Comparison of ENCODE assay signal across 8 mouse cellular contexts in the genomic region with DNA sequence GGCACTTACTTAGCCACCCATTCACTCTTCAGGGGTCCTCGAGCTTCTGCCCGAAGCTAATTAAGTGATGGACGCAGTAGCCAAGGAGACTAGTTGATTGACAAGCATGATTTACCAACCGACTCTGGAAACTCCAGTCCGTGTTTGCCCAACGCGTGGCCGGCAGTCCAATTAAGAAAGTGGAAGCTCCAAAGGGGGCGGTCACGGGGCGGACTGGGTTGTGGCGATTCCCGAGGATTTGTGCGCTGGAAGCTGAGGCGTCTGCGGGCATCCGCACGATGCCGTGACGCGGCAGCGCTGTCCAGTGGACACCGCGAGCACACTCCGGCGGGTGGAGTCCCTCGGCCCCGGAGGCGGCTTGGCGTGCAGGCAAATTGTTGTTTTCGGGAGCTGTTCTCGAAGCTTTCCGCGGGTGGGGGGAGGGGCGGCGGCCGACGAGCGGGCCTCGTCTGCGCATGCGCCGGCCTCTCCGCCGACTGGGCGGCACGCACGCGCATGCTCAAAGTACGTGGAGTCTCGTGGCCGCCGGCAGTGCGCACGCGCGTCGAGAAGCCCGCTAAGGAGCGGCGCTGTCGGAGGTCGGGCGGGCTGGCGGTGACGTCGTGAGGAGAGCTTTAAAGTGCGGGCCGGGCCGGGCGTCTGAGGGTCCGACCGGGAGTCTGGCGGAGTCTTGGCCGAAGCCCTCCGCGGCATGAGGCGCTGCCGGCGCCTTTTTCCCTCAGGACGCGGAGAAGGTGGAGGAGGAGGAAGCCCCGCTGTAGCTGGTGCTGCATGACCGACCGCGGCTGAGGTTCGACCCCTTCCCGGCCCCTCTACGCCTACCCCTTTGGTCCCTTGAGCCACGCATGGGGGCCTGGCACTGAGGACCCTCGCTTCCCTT. TPM values are rescaled to one million over a fixed set of nuclear protein-coding genes. Genes with fewer than 3 reads are reported as not detected.
DNase-seq lines count a peak whose midpoint lies in the region; ATAC-seq lines count a peak whose summit lies in the region.

No protein-coding gene starts in this region.

- no peaks in the 10 kb centered on the region for H3K9me3 ChIP-seq in hindbrain, embryonic 16.5 days (ENCODE audit: control insufficient read depth, low read length)

- under 1% methylated on average over 87 of the region's 91 CpGs for WGBS in hindbrain, embryonic 16.5 days
- WGBS in macrophage (ENCODE audit: missing documents): under 1% methylated on average over 89 of the region's 91 CpGs

- DNase-seq in WW6 (ENCODE audit: low read depth, low spot score): peak; percentile 95
- DNase-seq in cerebellum, postnatal 4 days (ENCODE audit: low spot score in 2 of 2): peak; percentile 79 to 95
- peak; percentile 97 for DNase-seq in gastrocnemius, adult 18-20 months (ENCODE audit: low spot score)
- peak; percentile 92 to 97 for DNase-seq in left cerebral cortex, adult 18-20 months (ENCODE audit: low spot score in 2 of 2)
- DNase-seq in right cerebral cortex, adult 18-20 months: peak; percentile 97
- peak; percentile 87 for DNase-seq in urinary bladder, postnatal 10 days (ENCODE audit: low spot score)

- no peaks in the 10 kb centered on the region for H3K36me3 ChIP-seq in hindbrain, embryonic 16.5 days (ENCODE audit: control insufficient read depth, insufficient read depth, low read length)
- no peaks in the 10 kb centered on the region for H3K36me3 ChIP-seq in macrophage (ENCODE audit: inconsistent target)

- H3K4me2 ChIP-seq in hindbrain, embryonic 16.5 days (ENCODE audit: low read length): peak overlapping the region; percentile 86

- peak overlapping the region; percentile 88 for H3K9ac ChIP-seq in hindbrain, embryonic 16.5 days (ENCODE audit: low read depth, low read length)

- H3K4me1 ChIP-seq in hindbrain, embryonic 16.5 days (ENCODE audit: control insufficient read depth, insufficient read depth, low read depth, low read length): peaks cover 37% of the 10 kb centered on the region

- H3K27ac ChIP-seq in hindbrain, embryonic 16.5 days (ENCODE audit: low read depth, low read length): peak overlapping the region; percentile 98
- H3K27ac ChIP-seq in macrophage: peak overlapping the region; percentile 93

- H3K4me3 ChIP-seq in hindbrain, embryonic 16.5 days (ENCODE audit: low read length): peak overlapping the region; percentile 61
- H3K4me3 ChIP-seq in macrophage (ENCODE audit: inconsistent target): peak overlapping the region; percentile 79

- peak; percentile 93 for ATAC-seq in hindbrain, embryonic 16.5 days

- H3K79me2 ChIP-seq in macrophage (ENCODE audit: inconsistent target): peaks cover 48% of the 10 kb centered on the region

- H3K27me3 ChIP-seq in hindbrain, embryonic 16.5 days (replicated peaks; ENCODE audit: control insufficient read depth, insufficient read depth, low read length): no peaks in the 10 kb centered on the region

RNA-seq across cellular contexts. Expression of gene Alkbh5, which starts 1.5 kb away (rescaled TPM):
- total RNA-seq in gastrocnemius, adult 18-20 months (2021): 100 to 1,000 TPM; 125 to 130 TPM
- 16.5 and 20.2 TPM in 2 replicates for polyA plus RNA-seq in hindbrain, embryonic 16.5 days (2015; fragmentation: Nextera tagmentation; extraction: Ambion mirVana)
- 10 to 100 TPM; 61.0 to 62.5 TPM for total RNA-seq in left cerebral cortex, adult 18-20 months (2021)
- total RNA-seq in macrophage (2018; cell fraction: chromatin; rRNA removed): 100 to 1,000 TPM in 1 of 26 experiments, 10 to 100 TPM in 25; 12.3 to 142 (median 23.8) TPM
- 100 to 1,000 TPM in 3 of 26 experiments, 10 to 100 TPM in 23; 55.5 to 122 (median 75.3) TPM for total RNA-seq in macrophage (2018; cell fraction: cytosol; rRNA removed)
- 100 to 1,000 TPM in 3 of 26 experiments, 10 to 100 TPM in 23; 24.2 to 125 (median 59.2) TPM for total RNA-seq in macrophage (2018; cell fraction: nucleus; rRNA removed)
- polyA plus RNA-seq in macrophage (2018): 27.1 to 35.4 TPM (median 28.4 TPM) in 3 replicates

Comparison
In these comparisons a context has a peak if more than half of its experiments do, and no peak if none do; other contexts are left out.
1. Peak in every context shown above with its lines: DNase-seq, ATAC-seq, H3K4me3 ChIP-seq and H3K27ac ChIP-seq.